Mouse (Mus musculus) kidney, adult 2 months (tissue): Measurements from ENCODE around the gene Cacna2d1. TPM values are rescaled to one million over a fixed set of nuclear protein-coding genes. Genes with fewer than 3 reads are reported as not detected.

Experiments
- DNase-seq: peaks from one replicate; pipeline ENCODE4 v3.0.0; 2021
- H3K27ac ChIP-seq: fragments of 200-500 bp; 2 replicates; pipeline ENCODE4 v1.5.1; 2012; ENCODE audit warnings: low read depth, low read length, control low read depth, inconsistent platforms; ENCODE audit not compliant: insufficient read depth
- H3K27me3 ChIP-seq: fragments of 200-500 bp; replicated peaks from 2 replicates; pipeline ENCODE4 v1.6.1; 2012; ENCODE audit warnings: mild to moderate bottlenecking, moderate library complexity, low read length, inconsistent platforms; ENCODE audit not compliant: control insufficient read depth, insufficient read depth
- H3K36me3 ChIP-seq: fragments of 200-500 bp; 2 replicates; pipeline ENCODE4 v1.6.1; 2012; ENCODE audit warnings: mild to moderate bottlenecking, moderate library complexity, low read length, inconsistent platforms; ENCODE audit not compliant: control insufficient read depth, insufficient read depth
- H3K4me1 ChIP-seq: fragments of 200-500 bp; 2 replicates; pipeline ENCODE4 v1.6.1; 2011; ENCODE audit warnings: low read length; ENCODE audit not compliant: control insufficient read depth, insufficient read depth
- H3K4me3 ChIP-seq: fragments of 200-500 bp; 2 replicates; pipeline ENCODE4 v1.5.1; 2011; ENCODE audit warnings: mild to moderate bottlenecking, low read depth, low read length, control low read depth; ENCODE audit not compliant: insufficient read depth
- CTCF ChIP-seq: fragments of 200-500 bp; conservative IDR thresholded peaks from 2 replicates; pipeline ENCODE4 v1.5.1; 2011; ENCODE audit warnings: low read depth, mild to moderate bottlenecking, control low read depth, low read length, moderate library complexity, mixed read lengths; ENCODE audit not compliant: insufficient read depth, insufficient read length
- POLR2A ChIP-seq: fragments of 200-500 bp; IDR thresholded peaks from one replicate; pipeline ENCODE4 v1.6.1; 2011; ENCODE audit warnings: low read depth, low read length, control low read depth
- WGBS: fragments of 180-500 bp; shearing (Covaris S2); methylation state at CpG from one replicate; pipeline ENCODE4 v1.1.7; 2018; 5-methylcytosine and 5-hydroxymethylcytosine counted together
- polyA plus RNA-seq: library from polyadenylated mRNA; depleted of rRNA; stranded (reverse); fragments of >200 nt; gene quantifications from 2 replicates; pipeline ENCODE4 v1.2.3, GENCODE M21; 2012

Gene Cacna2d1
- polyA plus RNA-seq, 1 experiment = 1.8 TPM

DNA sequence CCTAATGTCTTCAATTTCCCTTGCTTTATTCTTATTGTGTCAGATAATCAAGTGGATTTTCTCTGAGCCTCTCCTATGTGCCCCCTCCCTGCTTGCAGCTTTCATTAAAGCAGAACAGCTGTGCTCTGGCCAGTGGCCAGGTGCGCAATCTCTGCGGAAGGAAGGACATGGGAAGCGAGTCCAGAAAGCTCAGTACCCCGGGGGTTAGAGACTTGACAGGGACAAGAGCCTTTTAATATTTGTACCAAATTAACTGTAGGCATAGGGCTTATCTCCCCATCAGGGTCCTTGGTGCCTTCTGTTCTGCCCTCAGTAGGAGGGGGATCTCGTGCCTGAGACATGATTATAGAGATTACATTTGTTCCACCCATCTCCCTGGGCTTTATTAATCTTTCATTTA, 303.5 kb downstream of the Cacna2d1 start:
- DNase-seq = peak; percentile 25
- 58% methylated on average over 5 of the region's 5 CpGs for WGBS

DNA sequence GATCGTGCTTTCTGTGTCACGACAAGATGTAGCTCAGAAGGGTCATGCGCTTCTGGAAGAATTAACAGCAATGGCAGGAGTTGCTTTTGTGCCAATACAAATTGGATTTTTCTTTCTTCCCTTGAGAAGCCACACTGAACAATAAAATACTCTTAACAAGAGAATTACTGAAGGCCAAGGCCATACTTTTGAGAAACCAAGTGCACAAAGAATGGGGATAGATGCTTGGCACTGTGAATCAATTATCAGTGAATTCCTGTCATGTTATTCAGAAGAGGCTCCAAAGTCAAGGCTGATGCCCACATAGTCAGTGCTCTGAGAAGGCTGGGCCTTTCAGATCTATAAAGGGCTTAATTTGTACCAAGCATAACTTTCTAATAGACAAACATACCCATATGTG, 305.8 kb downstream of the Cacna2d1 start:
- 88% methylated on average over 3 of the region's 3 CpGs for WGBS
- Histone ChIP-seq H3K27me3 (no peaks in the 10 kb centered on the region), H3K4me3 (no peak overlapping the region), H3K27ac (no peak overlapping the region), H3K36me3 (no peaks in the 10 kb centered on the region), H3K4me1 (no peaks in the 10 kb centered on the region)
- TF ChIP-seq POLR2A = no peak
- no peak for TF ChIP-seq CTCF
- no peak for DNase-seq

More for the DNA sequence above, 303.5 kb downstream of the Cacna2d1 start:
- no peaks in the 10 kb centered on the region for H3K4me1 ChIP-seq
- H3K27me3 ChIP-seq = no peaks in the 10 kb centered on the region
- H3K4me3 ChIP-seq = no peak overlapping the region
- no peaks in the 10 kb centered on the region for H3K36me3 ChIP-seq
- H3K27ac ChIP-seq = no peak overlapping the region
- TF ChIP-seq POLR2A (no peak), CTCF (no peak)

DNA sequence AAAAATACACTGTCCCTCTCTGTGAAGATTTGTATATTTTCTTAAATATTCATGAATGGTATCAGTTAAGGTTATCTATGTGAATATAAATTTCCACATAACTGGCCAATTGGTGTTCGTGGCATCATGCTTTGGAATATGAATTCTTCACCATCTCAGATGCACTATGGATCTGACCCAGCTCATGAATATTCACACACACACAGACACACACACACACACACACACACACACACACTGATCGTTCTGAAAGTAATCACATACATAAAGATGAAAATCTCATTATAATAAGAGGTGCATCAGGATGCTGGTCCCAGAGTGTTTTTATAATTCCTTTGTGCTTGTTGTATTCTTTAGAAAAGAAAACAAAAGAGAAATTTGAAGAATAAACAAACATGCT, 309.1 kb downstream of the Cacna2d1 start:
- no peak for DNase-seq
- 70% methylated on average over 2 of the region's 2 CpGs for WGBS
- Histone ChIP-seq H3K27ac (no peak overlapping the region), H3K36me3 (no peaks in the 10 kb centered on the region), H3K27me3 (no peaks in the 10 kb centered on the region), H3K4me1 (no peaks in the 10 kb centered on the region), H3K4me3 (no peak overlapping the region)
- TF ChIP-seq CTCF = no peak
- no peak for TF ChIP-seq POLR2A

DNA sequence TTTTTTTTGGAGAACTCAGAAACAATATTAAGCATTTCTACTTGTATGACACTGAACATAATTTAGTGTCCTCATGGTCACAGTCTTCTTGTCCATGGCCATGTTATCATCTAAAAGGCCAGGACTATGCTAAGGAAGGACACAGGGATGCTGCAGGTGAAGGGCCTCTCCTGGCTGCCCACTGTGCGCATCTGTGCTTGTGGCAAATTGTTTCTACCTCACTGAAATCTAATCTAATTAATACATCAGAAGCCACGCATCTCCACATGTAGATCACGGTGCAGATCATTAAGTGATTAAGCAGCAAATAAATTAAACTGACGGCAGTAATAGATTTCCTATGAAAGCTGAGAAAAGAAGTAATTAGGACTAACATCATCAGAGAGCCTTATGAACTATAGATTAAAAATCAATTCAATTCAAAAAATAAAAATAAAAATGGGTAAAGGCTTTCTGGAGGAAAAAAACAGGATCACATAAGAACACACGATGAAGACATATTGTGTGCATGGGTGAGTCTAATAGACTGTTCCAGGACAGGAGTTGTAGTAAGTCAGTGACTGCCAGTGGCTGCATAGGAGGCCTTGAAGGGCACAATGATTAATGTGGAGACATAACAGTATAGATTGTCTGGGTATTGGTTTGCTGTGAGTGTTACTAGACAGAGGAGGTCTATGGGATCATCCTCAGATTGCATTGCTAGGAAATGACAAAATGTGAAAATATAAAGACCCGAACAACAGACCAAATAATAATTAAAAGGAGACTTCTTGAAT, 318.4 kb downstream of the Cacna2d1 start:
- H3K36me3 ChIP-seq = no peaks in the 10 kb centered on the region
- no peak for TF ChIP-seq POLR2A
- no peak overlapping the region for H3K27ac ChIP-seq
- H3K4me3 ChIP-seq = no peak overlapping the region
- DNase-seq = no peak
- 77% methylated on average over 6 of the region's 6 CpGs for WGBS
- no peaks in the 10 kb centered on the region for H3K4me1 ChIP-seq
- H3K27me3 ChIP-seq = no peaks in the 10 kb centered on the region; the same call in 1 of the 2 replicates

DNA sequence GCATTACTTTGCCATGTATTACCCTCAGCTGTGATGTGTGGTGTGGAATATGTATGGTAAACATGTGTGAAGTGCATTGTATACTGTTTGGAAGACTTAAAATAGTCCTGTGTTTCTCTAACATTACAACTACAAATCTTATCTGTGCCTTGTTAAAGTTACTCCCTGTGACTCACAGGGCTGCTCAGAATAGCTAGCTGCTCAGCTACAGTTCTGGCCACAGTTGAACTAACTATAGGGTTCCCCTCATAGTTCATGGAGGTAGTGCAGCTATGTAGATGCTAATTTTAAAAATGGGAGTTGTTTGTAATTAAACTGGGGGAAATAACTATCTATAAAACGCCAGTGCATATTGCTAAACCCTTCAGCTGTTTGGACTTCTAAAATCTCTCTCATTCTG, 319.3 kb downstream of the Cacna2d1 start:
- H3K27ac ChIP-seq = no peak overlapping the region
- 84% methylated on average over 1 of the region's 1 CpGs for WGBS
- TF ChIP-seq POLR2A = no peak
- no peak for TF ChIP-seq CTCF
- H3K4me1 ChIP-seq = no peaks in the 10 kb centered on the region
- no peak for DNase-seq
- H3K36me3 ChIP-seq = no peaks in the 10 kb centered on the region
- no peaks in the 10 kb centered on the region; the same call in 1 of the 2 replicates for H3K27me3 ChIP-seq
- no peak overlapping the region for H3K4me3 ChIP-seq

DNA sequence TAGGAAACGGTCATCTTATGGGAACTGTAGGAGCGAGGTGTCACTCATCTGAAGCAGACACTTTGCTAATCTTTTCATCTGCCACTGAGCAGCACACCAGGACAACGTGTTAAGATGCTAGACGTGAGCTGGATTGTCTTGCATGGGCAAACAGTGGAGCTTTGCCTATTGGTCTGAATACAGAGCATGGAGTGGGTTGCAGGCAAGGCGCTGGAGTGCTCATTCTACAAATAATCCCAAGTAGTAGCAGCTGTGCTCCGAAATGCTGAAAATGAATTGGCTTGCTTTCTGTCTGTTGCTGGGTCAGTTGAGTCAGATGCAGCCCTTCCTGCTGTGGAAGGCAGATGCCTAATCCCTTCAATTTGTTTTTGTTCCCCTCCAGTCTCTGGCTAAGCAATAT, 330.9 kb downstream of the Cacna2d1 start:
- DNase-seq = no peak
- Histone ChIP-seq H3K27me3 (no peaks in the 10 kb centered on the region), H3K4me3 (no peak overlapping the region), H3K4me1 (no peaks in the 10 kb centered on the region), H3K36me3 (no peaks in the 10 kb centered on the region), H3K27ac (no peak overlapping the region)
- no peak for TF ChIP-seq POLR2A
- no peak for TF ChIP-seq CTCF
- WGBS = 80% methylated on average over 6 of the region's 6 CpGs

DNA sequence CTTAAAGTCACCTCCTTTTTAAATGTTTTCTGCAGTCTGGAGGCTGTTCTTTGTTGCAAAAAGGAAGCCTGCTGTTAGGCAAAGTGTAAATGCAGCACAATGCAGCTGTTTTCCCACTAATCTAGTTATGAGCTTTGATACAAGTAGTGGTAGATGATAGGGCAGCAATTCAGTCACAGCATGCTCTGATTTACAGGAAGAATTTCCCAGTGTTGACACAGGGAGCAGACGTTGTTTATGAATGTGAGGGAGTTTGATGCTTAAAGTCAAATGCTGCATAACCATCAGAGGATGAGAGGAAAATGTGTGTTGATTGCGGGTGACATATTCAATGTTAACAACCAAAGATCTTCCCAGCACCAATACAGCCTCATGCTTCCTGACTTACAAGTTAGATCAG, 342.6 kb downstream of the Cacna2d1 start:
- Histone ChIP-seq H3K4me3 (no peak overlapping the region), H3K27me3 (no peaks in the 10 kb centered on the region), H3K27ac (no peak overlapping the region), H3K36me3 (no peaks in the 10 kb centered on the region), H3K4me1 (no peaks in the 10 kb centered on the region)
- TF ChIP-seq POLR2A (no peak), CTCF (no peak)
- 66% methylated on average over 2 of the region's 2 CpGs for WGBS
- DNase-seq = no peak

DNA sequence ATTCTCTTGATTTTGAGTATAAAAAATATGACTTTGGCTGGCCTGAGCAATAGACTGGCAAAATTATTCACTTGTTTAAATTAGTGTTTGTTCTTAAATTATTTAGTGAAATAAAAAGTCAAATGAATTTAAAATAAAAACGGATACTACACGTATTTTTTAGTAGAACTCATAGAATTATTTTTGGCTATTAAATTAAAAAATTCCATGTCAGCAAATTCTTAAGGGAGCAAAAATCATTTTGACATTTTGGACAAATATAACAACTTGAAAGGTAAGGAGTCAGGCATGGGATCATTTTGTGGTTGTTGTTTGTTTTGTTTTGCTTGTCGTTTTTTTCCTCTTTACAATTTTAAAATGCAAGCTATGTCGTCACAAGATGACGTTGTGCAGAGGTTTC, 346.7 kb downstream of the Cacna2d1 start:
- TF ChIP-seq CTCF (no peak), POLR2A (no peak)
- Histone ChIP-seq H3K27ac (no peak overlapping the region), H3K27me3 (no peaks in the 10 kb centered on the region), H3K4me1 (no peaks in the 10 kb centered on the region), H3K4me3 (no peak overlapping the region), H3K36me3 (no peaks in the 10 kb centered on the region)
- no peak for DNase-seq
- 76% methylated on average over 5 of the region's 5 CpGs for whole genome bisulfite sequencing
